Mouse (Mus musculus) heart, postnatal 4 days (tissue): ENCODE data around the gene Hist2h3c1. TPM values are rescaled to one million over a fixed set of nuclear protein-coding genes. Genes with fewer than 3 reads are reported as not detected.
"Not testable (repeated sequence)": the region's sequence is repeated elsewhere in the genome, so short reads cannot be mapped to it uniquely, and the experiment has no call there.

ENCODE experiments used
- DNase-seq: peaks from one replicate; pipeline ENCODE4 v3.0.0; 2021
- total RNA-seq, 2 experiments: library from RNA; stranded (reverse); gene quantifications; 2 replicates each; pipeline ENCODE4 v1.2.3; 2021

The Hist2h3c1 gene
- total RNA-seq, 2 experiments from 2014 or later, result 0.16 to 0.81 TPM

- DNase-seq, result no peak
Observed at GRCm38 (mm10) chr3:96235836-96236235, 10.6 kb upstream of the Hist2h3c1 start.

- DNase-seq, result no peak
Observed at GRCm38 (mm10) chr3:96236834-96237334, 9.6 kb upstream of the Hist2h3c1 start.

- no peak for DNase-seq
Observed at GRCm38 (mm10) chr3:96237335-96237903, 9.1 kb upstream of the Hist2h3c1 start.

GRCm38 (mm10) chr3:96237904-96238511 lies 8.5 kb upstream of the Hist2h3c1 start:
- DNase-seq, result no peak

- DNase-seq, result peak; percentile 45
Observed at GRCm38 (mm10) chr3:96238954-96239793, 7.3 kb upstream of the Hist2h3c1 start, which contains the start of gene Hist2h3c2. Gene Hist2h3c2 (minus strand): TSS chr3:96239127.

GRCm38 (mm10) chr3:96239949-96240798 lies 6.3 kb upstream of the Hist2h3c1 start, which contains the start of gene Hist2h2aa2:
Gene Hist2h2aa2 (minus strand): TSS chr3:96240276.
- peak; percentile 96 for DNase-seq

- no peak for DNase-seq
Observed at GRCm38 (mm10) chr3:96240799-96241197, 5.7 kb upstream of the Hist2h3c1 start.

- DNase-seq, result no peak
Observed at GRCm38 (mm10) chr3:96243921-96244572, 2.4 kb upstream of the Hist2h3c1 start.

GRCm38 (mm10) chr3:96245003-96245886 lies 1.2 kb upstream of the Hist2h3c1 start, which contains the start of gene Hist2h2aa1:
Gene Hist2h2aa1 (plus strand): TSS chr3:96245497.
- DNase-seq, result peak; percentile 84

GRCm38 (mm10) chr3:96246018-96246417 lies 467 bp upstream of the Hist2h3c1 start:
- not testable (repeated sequence) for DNase-seq

GRCm38 (mm10) chr3:96247356-96248140 lies 1.1 kb downstream of the Hist2h3c1 start:
- no peak for DNase-seq

- no peak for DNase-seq
Observed at GRCm38 (mm10) chr3:96248141-96249033, 1.9 kb downstream of the Hist2h3c1 start.

GRCm38 (mm10) chr3:96249034-96249345 lies 2.5 kb downstream of the Hist2h3c1 start:
- DNase-seq, result no peak

GRCm38 (mm10) chr3:96250890-96251289 lies 4.4 kb downstream of the Hist2h3c1 start:
- no peak for DNase-seq

- no peak for DNase-seq
Observed at GRCm38 (mm10) chr3:96251787-96252186, 5.3 kb downstream of the Hist2h3c1 start.

GRCm38 (mm10) chr3:96254683-96255355 lies 8.3 kb downstream of the Hist2h3c1 start:
- DNase-seq, result no peak

GRCm38 (mm10) chr3:96255926-96256593 lies 9.6 kb downstream of the Hist2h3c1 start:
- DNase-seq, result no peak
